Mouse (Mus musculus) kidney, adult 9 months (tissue): Measurements from ENCODE around the gene Tcl1b1.
"Not testable (repeated sequence)": the region's sequence is repeated elsewhere in the genome, so short reads cannot be mapped to it uniquely, and the experiment has no call there.

Experiments
- DNase-seq: peaks from one replicate; pipeline ENCODE4 v3.0.0; 2022

Tcl1b1 gene

GRCm38 (mm10) chr12:105159390-105159789 is at the start of gene Tcl1b1:
Gene Tcl1b1, plus strand, starts transcription at chr12:105159690.
- no peak for DNase-seq

DNA sequence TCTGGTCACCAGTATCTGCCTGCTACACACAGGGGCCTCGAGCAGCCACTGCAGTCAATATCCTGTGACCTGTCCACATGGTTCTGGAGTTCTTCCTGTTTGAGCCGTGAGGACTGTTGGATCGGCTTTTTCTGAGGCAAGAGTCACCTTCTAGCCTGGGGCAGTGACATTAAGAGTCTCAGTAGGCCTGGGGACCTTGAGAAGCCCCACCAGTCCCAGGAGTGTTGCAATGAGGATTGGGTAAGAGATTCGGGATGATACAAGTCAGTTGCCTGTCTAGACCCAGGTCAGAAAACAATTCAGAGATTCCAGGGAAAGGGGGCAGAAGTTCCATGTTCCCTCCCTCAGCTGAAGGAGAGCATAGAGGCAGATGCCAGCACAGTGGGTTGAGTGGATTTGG is 49.7 kb upstream of the Tcl1b1 start:
- DNase-seq = no peak

- no peak for DNase-seq
Observed at GRCm38 (mm10) chr12:105112321-105112988, 47.0 kb upstream of the Tcl1b1 start.

DNA sequence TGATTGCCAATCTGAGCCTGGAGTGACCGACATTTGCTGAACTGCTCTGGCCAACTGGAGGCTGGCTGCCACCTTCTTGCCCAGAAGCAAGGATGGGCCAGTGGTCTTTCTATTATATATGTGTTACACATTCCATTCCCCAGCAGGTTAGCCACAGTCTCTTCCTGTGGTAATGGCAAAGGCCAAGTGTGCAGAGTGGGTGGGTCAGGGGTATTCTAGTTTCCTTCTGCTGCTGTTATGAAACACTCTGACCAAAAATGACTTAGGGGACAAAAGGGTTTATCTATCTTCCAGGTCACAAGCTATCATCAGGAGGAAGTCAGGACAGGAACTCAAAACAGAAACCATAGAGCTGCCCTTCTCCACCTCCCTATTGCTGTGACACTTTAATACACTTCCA is 42.8 kb upstream of the Tcl1b1 start:
- DNase-seq = no peak

GRCm38 (mm10) chr12:105125362-105125761 is 34.1 kb upstream of the Tcl1b1 start:
- no peak for DNase-seq

DNA sequence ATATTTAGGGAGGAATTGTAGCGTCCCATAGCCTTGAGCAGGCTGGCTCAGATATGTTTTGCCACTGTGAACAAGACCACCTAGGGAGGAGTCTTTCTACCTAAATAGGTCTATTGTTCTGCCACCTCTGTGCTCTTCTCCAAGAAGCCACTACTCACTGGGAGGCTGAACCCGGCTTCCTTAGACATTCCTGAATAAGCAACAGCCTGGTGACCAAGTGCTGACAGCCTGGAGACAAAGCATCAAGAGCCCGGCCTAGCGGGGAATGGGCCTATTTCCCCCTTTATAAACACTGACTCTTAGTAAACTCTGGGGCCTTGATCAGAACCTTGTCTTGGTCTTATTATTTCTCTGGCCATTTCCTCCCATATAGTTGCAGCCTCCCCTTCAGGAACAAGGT is 33.0 kb upstream of the Tcl1b1 start:
- no peak for DNase-seq

GRCm38 (mm10) chr12:105127607-105128006 is 31.9 kb upstream of the Tcl1b1 start:
- no peak for DNase-seq

DNA sequence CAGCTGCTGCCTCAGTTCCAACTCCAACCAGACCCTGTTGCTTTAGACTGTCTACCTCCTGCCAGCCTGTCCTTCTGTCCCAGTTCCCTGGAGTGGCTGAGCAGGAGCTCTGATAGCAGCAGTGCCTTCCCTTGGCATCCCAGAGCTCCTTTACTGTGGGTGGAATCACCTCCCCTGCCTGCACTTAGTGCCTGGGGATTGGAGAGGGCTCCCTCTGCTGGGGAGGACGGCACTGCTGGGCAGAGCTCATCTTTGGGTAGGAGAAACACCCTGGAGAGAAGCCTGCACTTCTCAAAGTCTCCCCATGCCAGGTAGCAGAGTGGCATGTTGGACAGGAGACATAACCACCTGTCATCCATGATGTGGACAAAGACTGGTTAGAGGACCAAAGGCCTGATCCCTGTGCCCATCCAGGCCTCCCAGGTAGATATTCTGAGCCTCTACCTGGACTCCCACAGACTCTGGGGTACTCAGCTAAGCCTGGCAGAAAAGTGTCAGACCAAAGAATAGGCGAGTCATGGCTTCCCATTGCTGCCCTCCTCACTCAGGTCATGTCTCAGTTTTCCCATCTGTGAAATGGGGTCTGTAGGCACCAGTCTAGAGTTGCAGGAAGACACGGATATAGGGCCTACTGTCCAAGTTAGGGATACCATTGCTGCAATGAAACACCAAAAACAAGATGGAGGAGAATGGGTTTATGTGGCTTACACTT is 29.8 kb upstream of the Tcl1b1 start:
- not testable (repeated sequence) for DNase-seq

DNA sequence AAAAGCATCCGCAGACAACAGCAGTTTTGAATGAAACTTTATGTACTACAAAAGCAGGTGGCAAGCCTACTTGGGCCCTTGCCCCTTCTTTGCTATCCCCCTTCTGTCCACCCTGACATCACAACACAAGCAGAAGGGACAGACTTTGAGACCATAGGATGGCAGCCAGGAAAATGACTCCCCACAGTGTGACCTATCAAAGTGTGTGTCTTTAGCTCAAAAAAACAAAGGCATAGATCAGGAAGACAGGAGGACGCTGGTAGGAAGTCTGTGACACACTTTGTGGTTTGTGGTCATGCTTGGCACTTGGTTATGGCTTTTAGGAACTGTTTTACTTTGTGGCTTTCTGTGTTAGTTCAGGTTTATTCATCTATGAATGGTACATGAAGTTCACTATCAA is 25.3 kb upstream of the Tcl1b1 start:
- not testable (repeated sequence) for DNase-seq

- not testable (repeated sequence) for DNase-seq
Observed at GRCm38 (mm10) chr12:105134826-105135225, 24.7 kb upstream of the Tcl1b1 start.

GRCm38 (mm10) chr12:105137729-105138128 is 21.8 kb upstream of the Tcl1b1 start:
- DNase-seq = not testable (repeated sequence)

DNA sequence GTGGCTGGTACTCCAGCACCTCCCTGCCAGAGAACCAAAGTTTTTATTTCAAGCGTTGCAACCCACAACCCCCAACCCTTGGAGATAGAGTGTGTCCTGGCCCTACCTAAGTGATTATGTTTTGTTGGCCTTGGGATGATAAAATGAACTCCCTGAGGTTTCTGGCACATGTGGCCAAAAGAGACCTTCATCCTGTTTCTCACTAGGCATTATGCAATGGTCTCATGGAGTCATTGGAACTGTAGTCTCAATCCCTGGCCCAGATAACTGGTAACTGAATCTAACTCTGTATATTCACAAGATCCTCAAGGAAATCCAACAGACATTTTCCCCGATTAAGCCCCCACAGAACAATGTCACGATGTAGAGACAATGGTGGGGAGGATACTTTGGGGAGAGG is 16.4 kb upstream of the Tcl1b1 start:
- DNase-seq = no peak

GRCm38 (mm10) chr12:105144928-105145327 is 14.6 kb upstream of the Tcl1b1 start:
- not testable (repeated sequence) for DNase-seq

DNA sequence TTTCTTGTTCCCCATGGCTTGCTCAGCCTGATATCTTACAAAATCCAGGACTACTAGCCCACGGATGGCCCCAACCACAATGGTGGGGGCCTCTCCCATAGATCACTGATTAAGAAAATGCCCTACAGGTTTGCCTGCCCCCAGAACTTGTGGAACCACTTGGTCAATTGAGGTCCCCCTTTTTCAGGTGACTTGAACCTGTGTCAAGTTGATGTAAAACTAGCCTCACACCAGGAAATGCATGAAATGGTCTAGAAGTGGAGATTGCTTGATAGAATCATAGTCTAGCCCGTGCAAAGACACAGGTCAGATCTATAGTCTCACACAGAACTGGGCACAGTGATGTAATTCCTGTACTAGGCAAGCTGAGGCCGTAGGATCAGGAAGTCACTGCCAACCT is 13.8 kb upstream of the Tcl1b1 start, which contains the start of gene Tcl1b2:
Gene Tcl1b2, plus strand, starts transcription at position 301 of the 400 bp plus-strand sequence.
- no peak for DNase-seq

DNA sequence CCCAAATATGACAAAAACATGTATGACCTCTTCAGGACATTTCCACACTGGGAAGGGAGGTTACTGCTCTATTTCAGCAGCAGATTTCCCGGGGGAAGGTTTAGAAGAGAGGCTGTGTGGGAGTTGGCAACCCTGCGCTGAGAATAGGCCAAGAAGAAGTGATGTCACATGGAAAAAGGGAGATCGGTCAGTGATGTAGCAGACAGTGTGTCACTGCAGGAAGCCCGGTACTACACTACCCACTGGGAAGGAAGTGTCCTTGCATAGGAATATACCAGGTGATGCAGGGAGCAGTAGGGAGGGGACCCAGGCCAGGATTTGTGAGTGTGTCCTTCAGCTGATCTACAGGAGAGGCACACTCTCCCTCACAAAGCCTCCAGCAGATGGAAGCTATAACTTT is 4.2 kb upstream of the Tcl1b1 start:
- not testable (repeated sequence) for DNase-seq

- DNase-seq = no peak
Observed at GRCm38 (mm10) chr12:105158842-105159241, 648 bp upstream of the Tcl1b1 start.

- DNase-seq = no peak
Observed at GRCm38 (mm10) chr12:105166734-105167133, 7.2 kb downstream of the Tcl1b1 start.

DNA sequence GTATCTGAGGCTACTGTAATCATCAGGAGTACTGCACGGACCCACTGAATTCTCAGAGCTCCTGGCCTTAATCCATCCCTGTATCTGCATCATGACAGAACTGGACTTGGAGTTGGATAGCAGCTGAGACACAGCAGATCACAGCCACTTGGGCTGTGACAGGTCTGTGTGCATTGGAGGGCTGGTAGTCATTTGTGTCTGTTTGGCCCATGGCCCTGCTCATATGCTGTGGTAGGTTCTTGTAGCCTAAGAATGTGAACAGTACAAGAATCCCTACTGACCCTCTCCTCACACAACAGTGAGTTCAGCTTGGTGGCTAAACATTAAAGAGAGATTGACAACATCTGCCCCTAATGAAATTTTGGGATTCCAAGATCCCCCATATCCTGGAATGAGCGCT is 13.9 kb downstream of the Tcl1b1 start:
- no peak for DNase-seq

DNA sequence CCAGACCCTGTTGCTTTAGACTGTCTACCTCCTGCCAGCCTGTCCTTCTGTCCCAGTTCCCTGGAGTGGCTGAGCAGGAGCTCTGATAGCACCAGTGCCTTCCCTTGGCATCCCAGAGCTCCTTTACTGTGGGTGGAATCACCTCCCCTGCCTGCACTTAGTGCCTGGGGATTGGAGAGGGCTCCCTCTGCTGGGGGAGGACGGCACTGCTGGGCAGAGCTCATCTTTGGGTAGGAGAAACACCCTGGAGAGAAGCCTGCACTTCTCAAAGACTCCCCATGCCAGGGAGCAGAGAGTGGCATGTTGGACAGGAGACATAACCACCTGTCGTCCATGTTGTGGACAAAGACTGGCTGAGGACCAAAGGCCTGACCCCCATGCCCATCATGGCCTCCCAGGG is 14.8 kb downstream of the Tcl1b1 start:
- DNase-seq = peak; percentile 66

DNA sequence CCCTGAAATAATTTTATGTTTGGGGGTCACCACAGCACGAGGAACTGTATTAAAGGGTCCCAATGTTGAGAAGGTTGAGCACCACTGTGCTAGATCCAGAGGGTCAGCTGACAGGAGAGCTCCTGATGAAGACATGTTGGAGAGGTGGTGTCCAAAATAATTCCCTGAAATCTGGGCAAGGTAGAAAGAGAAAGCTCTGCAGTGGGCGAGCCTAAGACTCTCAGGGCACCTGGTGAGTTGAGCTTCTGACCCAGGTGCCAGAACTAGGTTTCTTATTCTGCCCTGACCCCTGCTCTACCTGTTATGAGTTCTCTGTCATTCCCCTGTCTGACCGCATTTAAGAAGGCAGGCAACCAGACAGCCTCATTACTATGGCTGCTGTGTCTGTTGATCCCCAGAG is 16.6 kb downstream of the Tcl1b1 start, which contains the start of gene Tcl1b5:
Gene Tcl1b5, plus strand, starts transcription at position 301 of the 400 bp plus-strand sequence.
- not testable (repeated sequence) for DNase-seq

- DNase-seq = not testable (repeated sequence)
Observed at GRCm38 (mm10) chr12:105181040-105181644, 21.7 kb downstream of the Tcl1b1 start.

DNA sequence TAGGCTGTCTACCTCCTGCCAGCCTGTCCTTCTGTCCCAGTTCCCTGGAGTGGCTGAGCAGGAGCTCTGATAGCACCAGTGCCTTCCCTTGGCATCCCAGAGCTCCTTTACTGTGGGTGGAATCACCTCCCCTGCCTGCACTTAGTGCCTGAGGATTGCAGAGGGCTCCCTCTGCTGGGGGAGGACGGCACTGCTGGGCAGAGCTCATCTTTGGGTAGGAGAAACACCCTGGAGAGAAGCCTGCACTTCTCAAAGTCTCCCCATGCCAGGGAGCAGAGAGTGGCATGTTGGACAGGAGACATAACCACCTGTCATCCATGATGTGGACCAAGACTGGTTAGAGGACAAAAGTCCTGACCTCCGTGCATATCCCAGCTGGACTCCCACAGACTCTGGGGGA is 29.5 kb downstream of the Tcl1b1 start:
- DNase-seq = peak; percentile 17

GRCm38 (mm10) chr12:105190743-105191142 is 31.3 kb downstream of the Tcl1b1 start, which contains the start of gene Tcl1b3:
Gene Tcl1b3, plus strand, starts transcription at chr12:105191043.
- DNase-seq = not testable (repeated sequence)
